Mouse (Mus musculus) limb, embryonic 11.5 days (tissue): ENCODE results near the gene Tnfrsf25. TPM values are rescaled to one million over a fixed set of nuclear protein-coding genes. Genes with fewer than 3 reads are reported as not detected.

Source experiments
- ATAC-seq: fragments of 200-750 bp; cut with Nextera tagmentation; 2 replicates; pipeline ENCODE4 v1.8.0; 2017; ENCODE audit warnings: low read depth; ENCODE audit not compliant: insufficient number of reproducible peaks, low FRiP score, low TSS enrichment
- DNase-seq: peaks from one replicate; pipeline ENCODE4 v3.0.0-alpha.2; 2015; ENCODE audit warnings: low spot score
- H3K27ac ChIP-seq: fragments of 300-500 bp; sonication (generic); replicated peaks from 2 replicates; pipeline ENCODE4 v1.5.1; 2014; ENCODE audit warnings: low read depth, mild to moderate bottlenecking, low read length
- H3K27me3 ChIP-seq: fragments of 300-500 bp; sonication (generic); 2 replicates; pipeline ENCODE4 v1.6.1; 2014; ENCODE audit warnings: mild to moderate bottlenecking, low read length, mixed read lengths; ENCODE audit not compliant: control insufficient read depth, insufficient read depth
- H3K36me3 ChIP-seq: fragments of 300-500 bp; sonication (generic); 2 replicates; pipeline ENCODE4 v1.6.1; 2014; ENCODE audit warnings: mild to moderate bottlenecking, low read length, moderate library complexity, mixed read lengths; ENCODE audit not compliant: control insufficient read depth, insufficient read depth
- H3K4me1 ChIP-seq: fragments of 300-500 bp; sonication (generic); 2 replicates; pipeline ENCODE4 v1.6.1; 2014; ENCODE audit warnings: low read length, mixed read lengths; ENCODE audit not compliant: control insufficient read depth, insufficient read depth
- H3K4me2 ChIP-seq: fragments of 300-500 bp; sonication (generic); 2 replicates; pipeline ENCODE4 v1.6.1; 2014; ENCODE audit warnings: low read depth, mild to moderate bottlenecking, moderate library complexity; ENCODE audit not compliant: severe bottlenecking
- H3K4me3 ChIP-seq: fragments of 300-500 bp; sonication (generic); 2 replicates; pipeline ENCODE4 v1.5.1; 2014; ENCODE audit warnings: low read depth, low read length
- H3K9ac ChIP-seq: fragments of 300-500 bp; sonication (generic); 2 replicates; pipeline ENCODE4 v1.6.1; 2014; ENCODE audit warnings: mild to moderate bottlenecking, low read length
- H3K9me3 ChIP-seq: fragments of 300-500 bp; sonication (generic); 2 replicates; pipeline ENCODE4 v1.6.1; 2016; ENCODE audit warnings: low read length; ENCODE audit not compliant: control insufficient read depth
- WGBS: fragments of 180-500 bp; shearing (Covaris S2); extraction: QIAGEN DNeasy Blood & Tissue Kit; methylation state at CpG from one replicate; pipeline ENCODE4 v1.1.7; 2014; 5-methylcytosine and 5-hydroxymethylcytosine counted together
- polyA plus RNA-seq: library from polyadenylated mRNA; unstranded; fragments of >200 nt; fragmentation: Nextera tagmentation; extraction: Ambion mirVana; gene quantifications from 2 replicates; pipeline ENCODE4 v1.2.1, GENCODE M21; 2014

Tnfrsf25 gene
- polyA plus RNA-seq, 1 experiment from 2014 or later = 0.79 TPM

- Histone ChIP-seq H3K4me3 (no peak overlapping the region), H3K27me3 (no peaks in the 10 kb centered on the region), H3K4me1 (0 out of 2 replicates have a peak, but pooled peaks cover 9% of the 10 kb centered on the region), H3K36me3 (no peaks in the 10 kb centered on the region), H3K4me2 (no peak overlapping the region), H3K9ac (no peak overlapping the region), H3K27ac (no peak overlapping the region), H3K9me3 (no peaks in the 10 kb centered on the region)
- WGBS = 85% methylated on average over 9 of the region's 9 CpGs
- ATAC-seq (no peak), DNase-seq (no peak)
Observed at GRCm38 (mm10) chr4:152074548-152074947, 41.2 kb upstream of the Tnfrsf25 start.

DNA sequence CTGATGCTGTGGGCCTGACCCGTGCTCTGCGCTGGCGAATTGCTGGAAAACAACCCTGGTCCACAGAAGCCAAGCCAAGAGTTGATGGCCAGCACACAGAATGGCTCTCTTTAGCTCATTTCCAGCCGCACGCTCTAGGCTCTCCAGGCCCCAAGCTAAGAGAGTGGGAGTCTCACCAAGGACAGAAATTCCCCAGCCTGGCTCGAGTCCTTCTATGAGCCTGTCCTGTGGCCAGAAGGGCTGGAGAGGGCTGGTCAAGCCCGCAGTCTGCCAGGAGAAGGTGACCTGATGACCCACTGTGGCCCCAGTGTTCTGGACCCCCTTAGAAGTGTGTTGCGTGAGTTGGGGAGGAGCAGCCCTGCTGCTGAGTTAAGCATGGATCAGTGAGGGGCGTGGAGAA, 38.5 kb upstream of the Tnfrsf25 start:
- no peaks in the 10 kb centered on the region for H3K36me3 ChIP-seq
- no peak overlapping the region for H3K4me2 ChIP-seq
- H3K9me3 ChIP-seq = no peaks in the 10 kb centered on the region
- DNase-seq = no peak
- 0 out of 2 replicates have a peak, but pooled peaks cover 9% of the 10 kb centered on the region for H3K4me1 ChIP-seq
- H3K4me3 ChIP-seq = no peak overlapping the region
- no peak overlapping the region for H3K27ac ChIP-seq
- no peaks in the 10 kb centered on the region for H3K27me3 ChIP-seq
- no peak overlapping the region for H3K9ac ChIP-seq
- 88% methylated on average over 9 of the region's 9 CpGs for whole genome bisulfite sequencing
- no peak for ATAC-seq

- DNase-seq = no peak
- no peak overlapping the region for H3K27ac ChIP-seq
- H3K36me3 ChIP-seq = no peaks in the 10 kb centered on the region
- H3K4me1 ChIP-seq = 0 out of 2 replicates have a peak, but pooled peaks cover 9% of the 10 kb centered on the region
- ATAC-seq = no peak
- H3K9ac ChIP-seq = no peak overlapping the region
- no peak overlapping the region for H3K4me3 ChIP-seq
- WGBS = 90% methylated on average over 10 of the region's 10 CpGs
- no peaks in the 10 kb centered on the region for H3K9me3 ChIP-seq
- no peaks in the 10 kb centered on the region for H3K27me3 ChIP-seq
- no peak overlapping the region for H3K4me2 ChIP-seq
Observed at GRCm38 (mm10) chr4:152078105-152078530, 37.6 kb upstream of the Tnfrsf25 start.

GRCm38 (mm10) chr4:152079261-152079660, 36.5 kb upstream of the Tnfrsf25 start:
- no peak overlapping the region for H3K27ac ChIP-seq
- 88% methylated on average over 3 of the region's 3 CpGs for WGBS
- no peaks in the 10 kb centered on the region for H3K36me3 ChIP-seq
- no peaks in the 10 kb centered on the region for H3K27me3 ChIP-seq
- no peak overlapping the region for H3K4me3 ChIP-seq
- ATAC-seq = no peak
- H3K4me1 ChIP-seq = 0 out of 2 replicates have a peak, but pooled peaks cover 4% of the 10 kb centered on the region
- H3K9ac ChIP-seq = no peak overlapping the region
- no peak overlapping the region for H3K4me2 ChIP-seq
- DNase-seq = no peak
- no peaks in the 10 kb centered on the region for H3K9me3 ChIP-seq

DNA sequence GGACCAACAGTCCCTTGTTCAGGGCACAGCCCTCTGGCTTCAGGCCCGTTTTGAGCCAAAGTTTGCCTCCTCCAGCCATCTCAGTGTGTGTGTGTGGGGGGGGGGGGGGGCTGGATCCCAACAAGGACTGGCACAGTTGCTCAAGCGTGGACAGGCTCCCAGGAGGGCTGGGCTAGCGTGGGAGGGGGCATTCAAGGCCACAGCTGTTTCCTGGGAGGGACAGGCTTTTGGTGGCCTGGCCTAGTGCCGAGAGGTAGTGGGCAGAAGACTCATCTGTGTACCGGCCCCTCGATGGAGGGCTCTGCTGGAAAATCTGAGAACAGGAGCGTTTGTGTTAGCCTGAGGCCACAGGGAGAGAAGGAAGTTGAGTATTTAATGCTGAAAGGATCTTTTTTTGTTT, 35.8 kb upstream of the Tnfrsf25 start:
- Histone ChIP-seq H3K27ac (no peak overlapping the region), H3K36me3 (no peaks in the 10 kb centered on the region), H3K9me3 (no peaks in the 10 kb centered on the region), H3K4me2 (no peak overlapping the region), H3K9ac (no peak overlapping the region), H3K4me3 (no peak overlapping the region), H3K4me1 (0 out of 2 replicates have a peak, but pooled peaks cover 4% of the 10 kb centered on the region), H3K27me3 (no peaks in the 10 kb centered on the region)
- 77% methylated on average over 7 of the region's 7 CpGs for WGBS
- DNase-seq = no peak
- no peak for ATAC-seq

GRCm38 (mm10) chr4:152083611-152084220, 32.0 kb upstream of the Tnfrsf25 start:
- 73% methylated on average over 7 of the region's 7 CpGs for WGBS
- no peak for ATAC-seq
- Histone ChIP-seq H3K4me1 (peaks cover 7% of the 10 kb centered on the region; the same call in 1 of the 2 replicates), H3K36me3 (no peaks in the 10 kb centered on the region), H3K9ac (no peak overlapping the region), H3K9me3 (0 out of 2 replicates have a peak, but pooled peaks cover 2% of the 10 kb centered on the region), H3K4me3 (no peak overlapping the region), H3K27me3 (no peaks in the 10 kb centered on the region; the same call in 1 of the 2 replicates), H3K27ac (no peak overlapping the region), H3K4me2 (no peak overlapping the region)
- no peak for DNase-seq

DNA sequence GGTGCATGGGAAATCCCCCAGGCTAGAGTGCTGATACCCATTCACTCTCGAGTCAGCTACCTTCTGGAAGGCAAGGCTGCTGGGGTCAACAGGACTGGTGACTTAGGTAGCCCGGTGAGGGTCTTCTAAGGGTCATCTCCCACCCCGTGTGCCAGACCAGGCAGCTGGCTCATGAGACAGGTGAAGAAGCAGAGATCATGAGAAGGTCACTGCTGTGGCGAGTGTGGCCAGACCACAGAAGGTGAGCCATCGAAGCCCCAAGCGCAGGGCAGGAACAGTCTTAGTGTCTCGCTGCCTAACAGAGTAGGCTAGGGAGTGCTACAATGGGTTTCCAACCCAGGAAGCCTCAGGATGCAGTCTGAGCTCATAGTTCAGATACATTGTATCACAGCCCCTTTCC, 31.1 kb upstream of the Tnfrsf25 start:
- Histone ChIP-seq H3K9me3 (0 out of 2 replicates have a peak, but pooled peaks cover 2% of the 10 kb centered on the region), H3K4me3 (no peak overlapping the region), H3K4me2 (no peak overlapping the region), H3K27me3 (no peaks in the 10 kb centered on the region; the same call in 1 of the 2 replicates), H3K27ac (no peak overlapping the region), H3K4me1 (peaks cover 7% of the 10 kb centered on the region; the same call in 1 of the 2 replicates), H3K36me3 (no peaks in the 10 kb centered on the region), H3K9ac (no peak overlapping the region)
- ATAC-seq (no peak), DNase-seq (no peak)
- 87% methylated on average over 7 of the region's 7 CpGs for WGBS

DNA sequence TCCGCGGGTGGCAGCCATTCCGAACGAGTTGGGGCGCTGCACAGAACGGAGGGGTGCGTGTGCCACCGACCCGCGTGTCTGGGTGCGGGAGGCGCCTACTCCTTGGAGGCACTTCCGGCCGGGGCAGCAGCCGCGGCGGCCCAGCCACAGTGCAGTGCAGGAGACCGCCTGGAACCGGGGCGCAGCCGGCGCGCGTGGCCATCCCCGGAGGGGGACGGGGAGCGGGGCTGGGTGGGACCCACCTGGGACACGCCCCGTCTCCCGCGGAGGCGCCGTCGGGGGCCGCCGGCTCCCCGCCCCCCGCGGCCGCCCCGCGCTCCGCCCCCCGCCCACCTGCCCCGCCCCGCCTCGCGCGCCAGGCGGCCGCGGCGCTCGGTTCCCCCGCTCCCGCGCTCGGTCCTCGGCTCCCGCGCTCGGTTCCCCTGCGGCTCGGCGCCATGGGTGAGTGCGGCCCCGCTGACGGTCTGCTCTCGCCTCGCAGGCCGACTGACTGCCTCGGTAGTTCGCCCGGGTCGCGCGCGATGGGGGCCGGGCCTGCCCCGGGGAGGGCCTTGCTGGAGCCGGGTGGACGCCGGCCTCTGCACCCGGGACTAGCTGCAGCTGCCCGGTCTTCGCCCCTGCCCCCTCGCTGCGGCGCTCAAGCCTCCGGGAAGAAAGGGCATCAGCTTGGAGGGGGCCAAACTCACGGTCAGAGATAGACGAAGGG, 29.1 kb upstream of the Tnfrsf25 start:
- Histone ChIP-seq H3K9me3 (0 out of 2 replicates have a peak, but pooled peaks cover 2% of the 10 kb centered on the region), H3K36me3 (no peaks in the 10 kb centered on the region), H3K27ac (peak overlapping the region; percentile 14; the same call in 1 of the 2 replicates), H3K4me2 (peak overlapping the region; percentile 93), H3K9ac (peak overlapping the region; percentile 85), H3K4me3 (peak overlapping the region; percentile 84), H3K27me3 (no peaks in the 10 kb centered on the region; the same call in 1 of the 2 replicates), H3K4me1 (peaks cover 7% of the 10 kb centered on the region; the same call in 1 of the 2 replicates)
- WGBS = under 1% methylated on average over 70 of the region's 92 CpGs
- ATAC-seq (peak; percentile 78), DNase-seq (peak; percentile 75)
